12 mouse cellular contexts compared by ENCODE assay signal in genomic region chr1:24195951-24196517, GRCm38 (mm10). TPM values are rescaled to one million over a fixed set of nuclear protein-coding genes. Genes with fewer than 3 reads are reported as not detected.
DNase-seq lines count a peak whose midpoint lies in the region; ATAC-seq and TF ChIP-seq lines count a peak whose summit lies in the region.
"Had no signal": no experiment of that assay in that cellular context is flagged by ENCODE, and none has a peak within 500 bp of the region (broad histone marks: within the 10 kb centered on the region; RNA-seq: fewer than 3 reads in every experiment).

No protein-coding gene starts in this region.

- no peaks in the 10 kb centered on the region for H3K9me3 ChIP-seq in lung, embryonic 15.5 days
- H3K9me3 ChIP-seq in embryonic facial prominence, embryonic 13.5 days = no peaks in the 10 kb centered on the region
- no peaks in the 10 kb centered on the region for H3K9me3 ChIP-seq in forebrain, postnatal 0 days (ENCODE audit: low read length)
- no peaks in the 10 kb centered on the region for H3K9me3 ChIP-seq in neural tube, embryonic 12.5 days

- H3K4me2 ChIP-seq in lung, embryonic 15.5 days = peak overlapping the region; percentile 35; the same call in 1 of the 2 replicates
- peak overlapping the region; percentile 50 for H3K4me2 ChIP-seq in embryonic facial prominence, embryonic 13.5 days
- H3K4me2 ChIP-seq in forebrain, postnatal 0 days (ENCODE audit: low read depth) = no peak overlapping the region
- peak overlapping the region; percentile 24; the same call in 1 of the 2 replicates for H3K4me2 ChIP-seq in neural tube, embryonic 12.5 days (replicated peaks)

- no peak overlapping the region for H3K4me3 ChIP-seq in lung, embryonic 15.5 days
- H3K4me3 ChIP-seq in embryonic facial prominence, embryonic 13.5 days = peak overlapping the region; percentile 39
- no peak overlapping the region for H3K4me3 ChIP-seq in forebrain, postnatal 0 days (ENCODE audit: low read depth, low read length)
- H3K4me3 ChIP-seq in neural tube, embryonic 12.5 days = no peak overlapping the region; the same call in 1 of the 2 replicates

- peak; percentile 70 for ATAC-seq in lung, embryonic 15.5 days (ENCODE audit: borderline replicate concordance, extremely low read depth, low FRiP score, low TSS enrichment)
- ATAC-seq in embryonic facial prominence, embryonic 13.5 days (ENCODE audit: insufficient number of reproducible peaks, insufficient read depth, low FRiP score, low TSS enrichment, low read depth) = peak; percentile 86
- peak; percentile 48 for ATAC-seq in forebrain, postnatal 0 days
- no peak for ATAC-seq in neural tube, embryonic 12.5 days (ENCODE audit: low FRiP score, low read depth)

- no peaks in the 10 kb centered on the region for H3K36me3 ChIP-seq in lung, embryonic 15.5 days
- H3K36me3 ChIP-seq in embryonic facial prominence, embryonic 13.5 days = no peaks in the 10 kb centered on the region
- H3K36me3 ChIP-seq in forebrain, postnatal 0 days (ENCODE audit: insufficient read depth) = no peaks in the 10 kb centered on the region
- H3K36me3 ChIP-seq in neural tube, embryonic 12.5 days = no peaks in the 10 kb centered on the region

- H3K4me1 ChIP-seq in lung, embryonic 15.5 days = 0 out of 2 replicates have a peak, but pooled peaks cover 11% of the 10 kb centered on the region
- peaks cover 24% of the 10 kb centered on the region for H3K4me1 ChIP-seq in embryonic facial prominence, embryonic 13.5 days
- no peaks in the 10 kb centered on the region for H3K4me1 ChIP-seq in forebrain, postnatal 0 days (ENCODE audit: insufficient read depth)
- peaks cover 4% of the 10 kb centered on the region; the same call in 1 of the 2 replicates for H3K4me1 ChIP-seq in neural tube, embryonic 12.5 days

- peak overlapping the region; percentile 3; the same call in 1 of the 2 replicates for H3K27ac ChIP-seq in lung, embryonic 15.5 days
- peak overlapping the region; percentile 84 for H3K27ac ChIP-seq in embryonic facial prominence, embryonic 13.5 days
- H3K27ac ChIP-seq in forebrain, postnatal 0 days (ENCODE audit: low read depth, low read length) = no peak overlapping the region
- no peak overlapping the region for H3K27ac ChIP-seq in neural tube, embryonic 12.5 days
- H3K27ac ChIP-seq: liver, embryonic 14.5 days had no signal

- 17% methylated on average over 3 of the region's 3 CpGs for WGBS in lung, embryonic 15.5 days
- 6% methylated on average over 3 of the region's 3 CpGs for WGBS in embryonic facial prominence, embryonic 13.5 days
- 22% methylated on average over 3 of the region's 3 CpGs for WGBS in forebrain, postnatal 0 days
- WGBS in neural tube, embryonic 12.5 days = 51% methylated on average over 3 of the region's 3 CpGs

- no peak for DNase-seq in lung, postnatal 14 days
- no peak for DNase-seq in forebrain, postnatal 0 days
- DNase-seq in thymus, postnatal 25 days = no peak
- no peak for DNase-seq in adrenal gland, adult 18-20 months (ENCODE audit: low spot score in 2 of 2)
- DNase-seq: adrenal gland, postnatal 14 days; heart, adult 11 months had no signal

- TF ChIP-seq CTCF in forebrain, postnatal 0 days (IDR thresholded peaks at IDR 0.05; ENCODE audit: low read depth) = no peak

- no peak overlapping the region for H3K9ac ChIP-seq in lung, embryonic 15.5 days
- peak overlapping the region; percentile 51; the same call in 1 of the 2 replicates for H3K9ac ChIP-seq in embryonic facial prominence, embryonic 13.5 days
- no peak overlapping the region for H3K9ac ChIP-seq in forebrain, postnatal 0 days
- H3K9ac ChIP-seq in neural tube, embryonic 12.5 days = no peak overlapping the region
- H3K9ac ChIP-seq: liver, embryonic 14.5 days had no signal

- no peaks in the 10 kb centered on the region for H3K27me3 ChIP-seq in lung, embryonic 15.5 days
- no peaks in the 10 kb centered on the region for H3K27me3 ChIP-seq in embryonic facial prominence, embryonic 13.5 days
- no peaks in the 10 kb centered on the region for H3K27me3 ChIP-seq in forebrain, postnatal 0 days (ENCODE audit: insufficient read depth, low read length)
- H3K27me3 ChIP-seq in neural tube, embryonic 12.5 days (replicated peaks) = no peaks in the 10 kb centered on the region

RNA-seq across cellular contexts. Expression of gene Col9a1, which starts 18.6 kb away (rescaled TPM):
- 10.7 and 11.1 TPM in 2 replicates for polyA plus RNA-seq in lung, embryonic 15.5 days (2015; fragmentation: Nextera tagmentation; extraction: Ambion mirVana)
- polyA plus RNA-seq in embryonic facial prominence, embryonic 13.5 days (2015; fragmentation: Nextera tagmentation; extraction: Ambion mirVana) = 106 and 144 TPM in 2 replicates
- 3.0 and 4.2 TPM in 2 replicates for total RNA-seq in forebrain, postnatal 0 days (2014; rRNA removed)
- polyA plus RNA-seq in forebrain, postnatal 0 days (2015; fragmentation: Nextera tagmentation; extraction: Ambion mirVana) = 1.8 and 2.0 TPM in 2 replicates
- 30.9 and 39.8 TPM in 2 replicates for polyA plus RNA-seq in neural tube, embryonic 12.5 days (2016; fragmentation: Nextera tagmentation; extraction: Ambion mirVana)
- not detected for total RNA-seq in adrenal gland, adult 18-20 months (2021)
- total RNA-seq: common myeloid progenitor, adult 5-6 weeks; neutrophil, adult 5-6 weeks had no signal

Comparison
In these comparisons a context has a peak if more than half of its experiments do, and no peak if none do; other contexts are left out.
1. H3K27ac ChIP-seq: peak in lung, embryonic 15.5 days (single experiment) and embryonic facial prominence, embryonic 13.5 days (single experiment); none in forebrain, postnatal 0 days (single experiment) and neural tube, embryonic 12.5 days (single experiment).